Comparison of ENCODE assay signal across 15 mouse cellular contexts in the genomic region with DNA sequence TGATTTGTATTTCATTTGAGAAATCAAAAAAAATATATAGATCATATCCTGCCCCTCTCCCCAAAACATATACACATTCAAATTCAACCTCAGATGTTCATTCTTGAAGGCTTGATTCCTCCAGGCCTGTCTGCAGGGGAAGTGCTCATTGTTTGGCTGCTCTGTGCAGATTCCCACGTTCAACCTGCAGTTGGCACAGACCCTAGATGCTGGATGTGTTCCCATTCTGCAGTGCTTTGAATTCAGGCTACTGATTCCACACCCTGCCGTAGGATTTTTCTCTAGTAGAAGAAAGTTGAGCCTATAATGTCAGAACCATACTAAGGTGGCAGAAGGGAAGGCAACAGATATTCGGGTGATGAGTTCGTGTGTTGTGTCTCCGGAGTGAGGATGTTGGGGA.
DNase-seq lines count a peak whose midpoint lies in the region; ATAC-seq and TF ChIP-seq lines count a peak whose summit lies in the region.
"Had no signal": no experiment of that assay in that cellular context is flagged by ENCODE, and none has a peak within 500 bp of the region (broad histone marks: within the 10 kb centered on the region; RNA-seq: fewer than 3 reads in every experiment).

No protein-coding gene starts in this region.

- H3K27ac ChIP-seq in hindbrain, postnatal 0 days: no peak overlapping the region
- H3K27ac ChIP-seq in hindbrain, embryonic 12.5 days: no peak overlapping the region
- H3K27ac ChIP-seq in intestine, embryonic 16.5 days (ENCODE audit: low read length): no peak overlapping the region
- H3K27ac ChIP-seq: kidney, postnatal 0 days; limb, embryonic 13.5 days; neural tube, embryonic 15.5 days had no signal

- no peaks in the 10 kb centered on the region for H3K4me1 ChIP-seq in hindbrain, postnatal 0 days (ENCODE audit: insufficient read depth, low read length)
- H3K4me1 ChIP-seq in hindbrain, embryonic 12.5 days: no peaks in the 10 kb centered on the region
- H3K4me1 ChIP-seq in intestine, embryonic 16.5 days (ENCODE audit: control insufficient read depth, insufficient read depth, low read length): no peaks in the 10 kb centered on the region
- H3K4me1 ChIP-seq: heart, embryonic 12.5 days; neural tube, embryonic 15.5 days had no signal

- peak; percentile 82 to 83 for DNase-seq in cerebellum, postnatal 14 days
- DNase-seq in cerebellum, adult 9-10 months: no peak
- DNase-seq in hindbrain, postnatal 0 days (ENCODE audit: low spot score): peak; percentile 49
- DNase-seq in layer of hippocampus, adult 18-20 months (ENCODE audit: low spot score in 2 of 2): peak; percentile 30 to 34
- peak; percentile 32 to 44 for DNase-seq in right cerebral cortex, adult 2 months (ENCODE audit: low spot score in 2 of 2)
- no peak for DNase-seq in kidney, postnatal 4 days
- DNase-seq: adrenal gland, postnatal 36 days; thymus, adult 2 months had no signal

- WGBS in hindbrain, postnatal 0 days: 61% methylated on average over 5 of the region's 5 CpGs
- 81% methylated on average over 5 of the region's 5 CpGs for WGBS in hindbrain, embryonic 12.5 days
- WGBS in intestine, embryonic 16.5 days: 79% methylated on average over 5 of the region's 5 CpGs

- H3K4me2 ChIP-seq in hindbrain, postnatal 0 days (ENCODE audit: low read depth, low read length): no peak overlapping the region
- H3K4me2 ChIP-seq in hindbrain, embryonic 12.5 days (replicated peaks): no peak overlapping the region
- H3K4me2 ChIP-seq in intestine, embryonic 16.5 days (ENCODE audit: low read depth, low read length): no peak overlapping the region
- H3K4me2 ChIP-seq: heart, embryonic 12.5 days; limb, embryonic 13.5 days; neural tube, embryonic 15.5 days had no signal

- no peak overlapping the region for H3K4me3 ChIP-seq in hindbrain, postnatal 0 days (ENCODE audit: low read length)
- no peak overlapping the region for H3K4me3 ChIP-seq in hindbrain, embryonic 12.5 days
- H3K4me3 ChIP-seq in intestine, embryonic 16.5 days (ENCODE audit: low read length): no peak overlapping the region
- H3K4me3 ChIP-seq: heart, embryonic 12.5 days; limb, embryonic 13.5 days; neural tube, embryonic 15.5 days had no signal

- TF ChIP-seq CTCF in hindbrain, postnatal 0 days (IDR thresholded peaks at IDR 0.05; ENCODE audit: low read depth): no peak

- no peaks in the 10 kb centered on the region for H3K27me3 ChIP-seq in hindbrain, postnatal 0 days (ENCODE audit: insufficient read depth, low read length)
- no peaks in the 10 kb centered on the region for H3K27me3 ChIP-seq in hindbrain, embryonic 12.5 days
- H3K27me3 ChIP-seq in intestine, embryonic 16.5 days (replicated peaks; ENCODE audit: control insufficient read depth, insufficient read depth, low read length): no peaks in the 10 kb centered on the region
- H3K27me3 ChIP-seq: heart, embryonic 12.5 days; limb, embryonic 13.5 days; neural tube, embryonic 15.5 days had no signal

- H3K9me3 ChIP-seq in hindbrain, postnatal 0 days (ENCODE audit: low read length): no peaks in the 10 kb centered on the region
- no peaks in the 10 kb centered on the region for H3K9me3 ChIP-seq in hindbrain, embryonic 12.5 days (replicated peaks)
- H3K9me3 ChIP-seq in intestine, embryonic 16.5 days (ENCODE audit: control insufficient read depth, low read length): no peaks in the 10 kb centered on the region
- H3K9me3 ChIP-seq: heart, embryonic 12.5 days; limb, embryonic 13.5 days; neural tube, embryonic 15.5 days had no signal

- ATAC-seq in hindbrain, postnatal 0 days: no peak
- no peak for ATAC-seq in hindbrain, embryonic 12.5 days (ENCODE audit: low FRiP score)
- no peak for ATAC-seq in intestine, embryonic 16.5 days
- ATAC-seq: lung, postnatal 0 days had no signal

- no peak overlapping the region for H3K9ac ChIP-seq in hindbrain, postnatal 0 days (replicated peaks; ENCODE audit: low read length)
- H3K9ac ChIP-seq in hindbrain, embryonic 12.5 days: no peak overlapping the region
- no peak overlapping the region for H3K9ac ChIP-seq in intestine, embryonic 16.5 days (ENCODE audit: low read depth, low read length)
- H3K9ac ChIP-seq: heart, embryonic 12.5 days; limb, embryonic 13.5 days; neural tube, embryonic 15.5 days had no signal

- H3K36me3 ChIP-seq in hindbrain, postnatal 0 days (ENCODE audit: insufficient read depth, low read length): no peaks in the 10 kb centered on the region
- H3K36me3 ChIP-seq in hindbrain, embryonic 12.5 days: no peaks in the 10 kb centered on the region
- H3K36me3 ChIP-seq in intestine, embryonic 16.5 days (ENCODE audit: control insufficient read depth, insufficient read depth, low read length): no peaks in the 10 kb centered on the region
- H3K36me3 ChIP-seq: heart, embryonic 12.5 days; limb, embryonic 13.5 days; neural tube, embryonic 15.5 days had no signal

Comparison
In these comparisons a context has a peak if more than half of its experiments do, and no peak if none do; other contexts are left out.
1. DNase-seq: peak in cerebellum, postnatal 14 days (2 of 2), hindbrain, postnatal 0 days (single experiment), layer of hippocampus, adult 18-20 months (2 of 2) and right cerebral cortex, adult 2 months (2 of 2); none in cerebellum, adult 9-10 months (single experiment) and kidney, postnatal 4 days (0 of 2).